Mouse (Mus musculus): ENCODE data around the gene Slfn5. TPM values are rescaled to one million over a fixed set of nuclear protein-coding genes. Genes with fewer than 3 reads are reported as not detected.
"Not testable (repeated sequence)": the region's sequence is repeated elsewhere in the genome, so short reads cannot be mapped to it uniquely, and the experiment has no call there.

The Slfn5 gene
- total and polyA plus RNA-seq, 3 experiments = 0.07 to 0.17 (median 0.11) TPM

GRCm38 (mm10) chr11:82920768-82921167 lies 30.4 kb upstream of the Slfn5 start:
- in situ Hi-C loops (cut with MboI; ENCODE audit: low pct_ligation_motif_present, low pct_unique_long_range_greater_than_20kb, low sequenced_read_pairs) (loop anchor here (25.0 kb wide), 2 partner anchors 267 to 492 kb away; partner anchors contain the start of genes Rasl10b, Slfn3 and Slfn4), dilution Hi-C loops (cut with MboI; ENCODE audit: extremely low pct_ligation_motif_present, extremely low pct_unique_long_range_greater_than_20kb, low sequenced_read_pairs) (no loop called here)
- Histone ChIP-seq H3K36me3 (replicated peaks in 1 of 2; ENCODE audit: control insufficient read depth in 1 of 2, insufficient read depth in 1 of 2, low read length in 1 of 2) (no peaks in the 10 kb centered on the region), H3K4me3 (replicated peaks in 1 of 3; ENCODE audit: low read depth in 2 of 3, low read length in 2 of 3, poor library complexity in 1 of 3) (no peak overlapping the region), H3K79me2 (replicated peaks; ENCODE audit: control insufficient read depth, extremely low read depth, insufficient read depth, poor library complexity, severe bottlenecking) (no peaks in the 10 kb centered on the region), H3K27me3 (replicated peaks) (no peaks in the 10 kb centered on the region), H3K4me2 (ENCODE audit: insufficient read depth, low read depth, poor library complexity, severe bottlenecking) (no peak overlapping the region), H3K9me3 (replicated peaks; ENCODE audit: low read length) (no peaks in the 10 kb centered on the region), H3K27ac (ENCODE audit: insufficient read depth, low read depth) (no peak overlapping the region), H3K9ac (ENCODE audit: insufficient read depth, low read depth) (no peak overlapping the region), H3K4me1 (ENCODE audit: control insufficient read depth in 1 of 2, insufficient read depth in 2 of 2) (peaks cover 11 to 30% of the 10 kb centered on the region in 2 experiments)
- TF ChIP-seq PAX5 (IDR thresholded peaks at IDR 0.05; ENCODE audit: low read length) = no peak
- no peak for TF ChIP-seq RCOR1 (conservative IDR thresholded peaks at IDR 0.05; ENCODE audit: low read depth, low read length)
- TF ChIP-seq TCF12 (IDR thresholded peaks at IDR 0.05; ENCODE audit: low read depth, low read length) = no peak
- TF ChIP-seq CTCF (conservative IDR thresholded peaks at IDR 0.05 in 1 of 2, IDR thresholded peaks at IDR 0.05 in 1 of 2; ENCODE audit: low read depth in 2 of 2, low read length in 2 of 2) = no peak
- no peak for TF ChIP-seq ZKSCAN1 (IDR thresholded peaks at IDR 0.05; ENCODE audit: borderline replicate concordance, low read depth, low read length)
- DNase-seq (ENCODE audit: extremely low read depth) = no peak

GRCm38 (mm10) chr11:82921691-82922090 lies 29.5 kb upstream of the Slfn5 start:
- Histone ChIP-seq H3K4me1 (ENCODE audit: control insufficient read depth in 1 of 2, insufficient read depth in 2 of 2) (peaks cover 11 to 30% of the 10 kb centered on the region in 2 experiments), H3K4me2 (ENCODE audit: insufficient read depth, low read depth, poor library complexity, severe bottlenecking) (no peak overlapping the region), H3K27me3 (replicated peaks) (no peaks in the 10 kb centered on the region), H3K79me2 (replicated peaks; ENCODE audit: control insufficient read depth, extremely low read depth, insufficient read depth, poor library complexity, severe bottlenecking) (no peaks in the 10 kb centered on the region), H3K27ac (ENCODE audit: insufficient read depth, low read depth) (no peak overlapping the region), H3K9ac (ENCODE audit: insufficient read depth, low read depth) (no peak overlapping the region), H3K4me3 (replicated peaks in 1 of 3; ENCODE audit: low read depth in 2 of 3, low read length in 2 of 3, poor library complexity in 1 of 3) (no peak overlapping the region), H3K36me3 (replicated peaks in 1 of 2; ENCODE audit: control insufficient read depth in 1 of 2, insufficient read depth in 1 of 2, low read length in 1 of 2) (no peaks in the 10 kb centered on the region), H3K9me3 (replicated peaks; ENCODE audit: low read length) (no peaks in the 10 kb centered on the region)
- TF ChIP-seq ZC3H11A (IDR thresholded peaks at IDR 0.05; ENCODE audit: low read depth, low read length) = no peak
- no peak for TF ChIP-seq HCFC1 (IDR thresholded peaks at IDR 0.05; ENCODE audit: low read depth, low read length)
- TF ChIP-seq KAT2A (IDR thresholded peaks at IDR 0.05; ENCODE audit: insufficient replicate concordance, low read length) = no peak
- TF ChIP-seq MAZ (IDR thresholded peaks at IDR 0.05; ENCODE audit: low read depth, low read length) = no peak
- TF ChIP-seq JUN (IDR thresholded peaks at IDR 0.05; ENCODE audit: insufficient read depth, low read depth, low read length) = no peak
- TF ChIP-seq SIN3A (IDR thresholded peaks at IDR 0.05; ENCODE audit: low read length) = no peak
- no peak for TF ChIP-seq MYC (IDR thresholded peaks at IDR 0.05; ENCODE audit: low read depth, low read length)
- no peak for TF ChIP-seq BHLHE40 (IDR thresholded peaks at IDR 0.05; ENCODE audit: low read depth, low read length)
- TF ChIP-seq GABPA (IDR thresholded peaks at IDR 0.05; ENCODE audit: insufficient replicate concordance, low read depth, low read length) = no peak
- no peak for TF ChIP-seq ETS1 (conservative IDR thresholded peaks at IDR 0.05; ENCODE audit: low read depth, low read length)
- no peak for TF ChIP-seq MAFK (IDR thresholded peaks at IDR 0.05; ENCODE audit: insufficient replicate concordance, low read length)
- no peak for TF ChIP-seq EP300 (IDR thresholded peaks at IDR 0.05; ENCODE audit: low read length)
- no peak for TF ChIP-seq ZKSCAN1 (IDR thresholded peaks at IDR 0.05; ENCODE audit: borderline replicate concordance, low read depth, low read length)
- no peak for TF ChIP-seq CTCF (conservative IDR thresholded peaks at IDR 0.05 in 1 of 2, IDR thresholded peaks at IDR 0.05 in 1 of 2; ENCODE audit: low read depth in 2 of 2, low read length in 2 of 2)
- no peak for TF ChIP-seq USF1 (IDR thresholded peaks at IDR 0.05; ENCODE audit: low read depth, low read length)
- TF ChIP-seq UBTF (IDR thresholded peaks at IDR 0.05; ENCODE audit: low read depth, low read length) = no peak
- no peak for TF ChIP-seq IRF4 (IDR thresholded peaks at IDR 0.05; ENCODE audit: low read depth, low read length)
- DNase-seq (ENCODE audit: extremely low read depth) = no peak
- in situ Hi-C loops (cut with MboI; ENCODE audit: low pct_ligation_motif_present, low pct_unique_long_range_greater_than_20kb, low sequenced_read_pairs) (loop anchor here (25.0 kb wide), 2 partner anchors 266 to 491 kb away; partner anchors contain the start of genes Rasl10b, Slfn3 and Slfn4), dilution Hi-C loops (cut with MboI; ENCODE audit: extremely low pct_ligation_motif_present, extremely low pct_unique_long_range_greater_than_20kb, low sequenced_read_pairs) (no loop called here)

GRCm38 (mm10) chr11:82923910-82924309 lies 27.2 kb upstream of the Slfn5 start:
- in situ Hi-C loops (cut with MboI; ENCODE audit: low pct_ligation_motif_present, low pct_unique_long_range_greater_than_20kb, low sequenced_read_pairs) = loop anchor here (25.0 kb wide), 2 partner anchors 263 to 488 kb away; partner anchors contain the start of genes Rasl10b, Slfn3 and Slfn4
- H3K27ac ChIP-seq (ENCODE audit: insufficient read depth, low read depth); H3K27me3 ChIP-seq (replicated peaks); dilution Hi-C loops (cut with MboI; ENCODE audit: extremely low pct_ligation_motif_present, extremely low pct_unique_long_range_greater_than_20kb, low sequenced_read_pairs); H3K4me3 ChIP-seq (replicated peaks in 1 of 3; ENCODE audit: low read depth in 2 of 3, low read length in 2 of 3, poor library complexity in 1 of 3); H3K79me2 ChIP-seq (replicated peaks; ENCODE audit: control insufficient read depth, extremely low read depth, insufficient read depth, poor library complexity, severe bottlenecking); H3K36me3 ChIP-seq (replicated peaks in 1 of 2; ENCODE audit: control insufficient read depth in 1 of 2, insufficient read depth in 1 of 2, low read length in 1 of 2); DNase-seq (ENCODE audit: extremely low read depth); H3K9ac ChIP-seq (ENCODE audit: insufficient read depth, low read depth); H3K4me2 ChIP-seq (ENCODE audit: insufficient read depth, low read depth, poor library complexity, severe bottlenecking): not testable (repeated sequence)
- peaks cover 9 to 26% of the 10 kb centered on the region in 2 experiments for H3K4me1 ChIP-seq (ENCODE audit: control insufficient read depth in 1 of 2, insufficient read depth in 2 of 2)
- peaks cover 12% of the 10 kb centered on the region for H3K9me3 ChIP-seq (replicated peaks; ENCODE audit: low read length)
